Mouse (Mus musculus) CH12.LX (cell line): ENCODE measurements around the gene Scd3. TPM values are rescaled to one million over a fixed set of nuclear protein-coding genes. Genes with fewer than 3 reads are reported as not detected.

ENCODE experiments used
- DNase-seq: peaks from one replicate; pipeline ENCODE4 v3.0.0-alpha.2; 2013; ENCODE audit errors: extremely low read depth
- H3K27ac ChIP-seq: 2 replicates; pipeline ENCODE4 v1.5.1; 2012; ENCODE audit warnings: low read depth, mild to moderate bottlenecking, control low read depth, moderate library complexity; ENCODE audit not compliant: insufficient read depth
- H3K27me3 ChIP-seq: replicated peaks from 2 replicates; pipeline ENCODE3; 2012; ENCODE audit warnings: inconsistent platforms
- H3K36me3 ChIP-seq, 2 experiments: replicated peaks in 1 of 2; 2 replicates each; pipeline versions ENCODE3 to v1.6.1; 2012; ENCODE audit warnings: inconsistent platforms in 1 of 2, low read length in 1 of 2, mild to moderate bottlenecking in 1 of 2, mixed read lengths in 1 of 2, moderate library complexity in 1 of 2; ENCODE audit not compliant: control insufficient read depth in 1 of 2, insufficient read depth in 1 of 2
- H3K4me1 ChIP-seq, 2 experiments: 2 replicates each; pipeline ENCODE4 v1.6.1; 2012; ENCODE audit warnings: inconsistent platforms in 1 of 2, moderate library complexity in 1 of 2; ENCODE audit not compliant: insufficient read depth in 2 of 2, control insufficient read depth in 1 of 2
- H3K4me2 ChIP-seq: 2 replicates; pipeline ENCODE4 v1.6.1; 2012; ENCODE audit warnings: low read depth, mild to moderate bottlenecking, control low read depth; ENCODE audit not compliant: poor library complexity, insufficient read depth, severe bottlenecking
- H3K4me3 ChIP-seq, 3 experiments: fragments of 150-350 bp in 1 of 3; sonication (generic) in 1 of 3; replicated peaks in 1 of 3; 2 replicates each; pipeline versions ENCODE3 to v1.5.1; 2011 to 2012; ENCODE audit warnings: low read depth in 2 of 3, low read length in 2 of 3, mild to moderate bottlenecking in 2 of 3, moderate library complexity in 2 of 3, control low read depth in 1 of 3, improper control_type of control experiment in 1 of 3, inconsistent platforms in 1 of 3, mixed read lengths in 1 of 3; ENCODE audit not compliant: poor library complexity in 1 of 3
- H3K79me2 ChIP-seq: replicated peaks from 2 replicates; pipeline ENCODE4 v1.6.1; 2012; ENCODE audit warnings: mild to moderate bottlenecking, moderate library complexity; ENCODE audit not compliant: control insufficient read depth, poor library complexity, insufficient read depth, severe bottlenecking; ENCODE audit errors: extremely low read depth
- H3K9ac ChIP-seq: 2 replicates; pipeline ENCODE4 v1.6.1; 2012; ENCODE audit warnings: low read depth, mild to moderate bottlenecking, control low read depth, moderate library complexity; ENCODE audit not compliant: insufficient read depth
- H3K9me3 ChIP-seq: replicated peaks from 2 replicates; pipeline ENCODE3; 2012; ENCODE audit warnings: low read length, inconsistent platforms, mixed read lengths
- BHLHE40 ChIP-seq: IDR thresholded peaks from 2 replicates; pipeline ENCODE4 v1.6.1; 2011; ENCODE audit warnings: mild to moderate bottlenecking, low read depth, low read length, improper control_type of control experiment
- CHD1 ChIP-seq: IDR thresholded peaks from 2 replicates; pipeline ENCODE4 v1.6.1; 2012; ENCODE audit warnings: low read depth, low read length, improper control_type of control experiment, inconsistent platforms
- CHD2 ChIP-seq: IDR thresholded peaks from 2 replicates; pipeline ENCODE4 v1.6.1; 2011; ENCODE audit warnings: low read length, improper control_type of control experiment
- CTCF ChIP-seq, 2 experiments: IDR thresholded peaks in 1 of 2; conservative IDR thresholded peaks in 1 of 2; 2 replicates each; pipeline ENCODE4 v1.5.1; 2011 to 2012; ENCODE audit warnings: low read depth in 2 of 2, low read length in 2 of 2, improper control_type of control experiment in 1 of 2, inconsistent platforms in 1 of 2, mild to moderate bottlenecking in 1 of 2, moderate library complexity in 1 of 2
- ELF1 ChIP-seq: IDR thresholded peaks from 2 replicates; pipeline ENCODE4 v1.6.1; 2014; ENCODE audit warnings: low read depth, mild to moderate bottlenecking, inconsistent platforms, low read length, improper control_type of control experiment
- ETS1 ChIP-seq: conservative IDR thresholded peaks from 2 replicates; pipeline ENCODE4 v1.6.1; 2012; ENCODE audit warnings: low read depth, mild to moderate bottlenecking, inconsistent platforms, low read length, improper control_type of control experiment, moderate library complexity
- HCFC1 ChIP-seq: IDR thresholded peaks from 2 replicates; pipeline ENCODE4 v1.6.1; 2012; ENCODE audit warnings: low read depth, mild to moderate bottlenecking, inconsistent platforms, low read length, improper control_type of control experiment
- JUN ChIP-seq: IDR thresholded peaks from 2 replicates; pipeline ENCODE4 v1.6.1; 2011; ENCODE audit warnings: low read depth, mild to moderate bottlenecking, low read length, improper control_type of control experiment, moderate library complexity; ENCODE audit not compliant: insufficient read depth
- JUND ChIP-seq: conservative IDR thresholded peaks from 2 replicates; pipeline ENCODE4 v1.6.1; 2011; ENCODE audit warnings: low read depth, low read length, improper control_type of control experiment
- MAFK ChIP-seq: IDR thresholded peaks from 2 replicates; pipeline ENCODE4 v1.6.1; 2011; ENCODE audit warnings: low read length, improper control_type of control experiment; ENCODE audit not compliant: insufficient replicate concordance
- MAX ChIP-seq: IDR thresholded peaks from 2 replicates; pipeline ENCODE4 v1.6.1; 2011; ENCODE audit warnings: low read length, improper control_type of control experiment
- MAZ ChIP-seq: IDR thresholded peaks from 2 replicates; pipeline ENCODE4 v1.6.1; 2012; ENCODE audit warnings: low read depth, mild to moderate bottlenecking, inconsistent platforms, low read length, improper control_type of control experiment, moderate library complexity
- MEF2A ChIP-seq: IDR thresholded peaks from 2 replicates; pipeline ENCODE4 v1.6.1; 2014; ENCODE audit warnings: low read depth, mild to moderate bottlenecking, inconsistent platforms, low read length, improper control_type of control experiment, borderline replicate concordance
- MXI1 ChIP-seq: IDR thresholded peaks from 2 replicates; pipeline ENCODE4 v1.6.1; 2011; ENCODE audit warnings: mild to moderate bottlenecking, low read depth, low read length, improper control_type of control experiment
- NELFE ChIP-seq: IDR thresholded peaks from 2 replicates; pipeline ENCODE4 v1.6.1; 2011; ENCODE audit warnings: low read depth, low read length, improper control_type of control experiment
- NRF1 ChIP-seq: IDR thresholded peaks from 2 replicates; pipeline ENCODE4 v1.6.1; 2014; ENCODE audit warnings: low read depth, mild to moderate bottlenecking, inconsistent platforms, low read length, improper control_type of control experiment, moderate library complexity
- PAX5 ChIP-seq: IDR thresholded peaks from 2 replicates; pipeline ENCODE4 v1.6.1; 2012; ENCODE audit warnings: low read length, inconsistent platforms, mixed read lengths
- POLR2A ChIP-seq: IDR thresholded peaks from 2 replicates; pipeline ENCODE4 v1.6.1; 2011; ENCODE audit warnings: low read depth, mild to moderate bottlenecking, improper control_type of control experiment, low read length
- POLR2AphosphoS2 ChIP-seq: IDR thresholded peaks from 2 replicates; pipeline ENCODE4 v1.6.1; 2011; ENCODE audit warnings: low read depth, low read length, improper control_type of control experiment
- RAD21 ChIP-seq: IDR thresholded peaks from 2 replicates; pipeline ENCODE4 v1.6.1; 2011; ENCODE audit warnings: low read depth, mild to moderate bottlenecking, low read length, improper control_type of control experiment, moderate library complexity
- RCOR1 ChIP-seq: conservative IDR thresholded peaks from 2 replicates; pipeline ENCODE4 v1.6.1; 2012; ENCODE audit warnings: low read depth, mild to moderate bottlenecking, inconsistent platforms, low read length, improper control_type of control experiment
- TBP ChIP-seq: conservative IDR thresholded peaks from 2 replicates; pipeline ENCODE4 v1.6.1; 2011; ENCODE audit warnings: low read depth, low read length, improper control_type of control experiment
- TCF12 ChIP-seq: IDR thresholded peaks from 2 replicates; pipeline ENCODE4 v1.6.1; 2014; ENCODE audit warnings: low read depth, mild to moderate bottlenecking, inconsistent platforms, low read length, improper control_type of control experiment
- UBTF ChIP-seq: IDR thresholded peaks from 2 replicates; pipeline ENCODE4 v1.6.1; 2012; ENCODE audit warnings: low read depth, mild to moderate bottlenecking, inconsistent platforms, low read length, improper control_type of control experiment, moderate library complexity
- USF2 ChIP-seq: conservative IDR thresholded peaks from 2 replicates; pipeline ENCODE4 v1.6.1; 2011; ENCODE audit warnings: low read depth, low read length, improper control_type of control experiment
- ZC3H11A ChIP-seq: IDR thresholded peaks from 2 replicates; pipeline ENCODE4 v1.6.1; 2012; ENCODE audit warnings: low read depth, mild to moderate bottlenecking, inconsistent platforms, low read length, improper control_type of control experiment
- ZMIZ1 ChIP-seq: IDR thresholded peaks from 2 replicates; pipeline ENCODE4 v1.6.1; 2012; ENCODE audit warnings: low read depth, mild to moderate bottlenecking, inconsistent platforms, low read length, improper control_type of control experiment
- dilution Hi-C: fragments of 300-500 bp; cut with MboI; formaldehyde crosslinking; loops from 2 replicates; pipeline ENCODE4 v1.14.3; 2020; ENCODE audit warnings: low sequenced_read_pairs; ENCODE audit not compliant: extremely low pct_unique_long_range_greater_than_20kb, extremely low pct_ligation_motif_present
- in situ Hi-C: fragments of 300-500 bp; cut with MboI; formaldehyde crosslinking; loops from 3 replicates; pipeline ENCODE4 v1.14.3; 2019; ENCODE audit warnings: low sequenced_read_pairs, low pct_ligation_motif_present, low pct_unique_long_range_greater_than_20kb, mixed read lengths
- polyA plus RNA-seq: library from polyadenylated mRNA; unstranded; fragments of >175 nt; gene quantifications from 2 replicates; pipeline ENCODE4 v1.2.1, GENCODE M21; 2012; ENCODE audit warnings: low read depth; ENCODE audit not compliant: insufficient read length
- total RNA-seq, 2 experiments: library from RNA; depleted of rRNA; stranded (reverse); fragments of 300-350 nt in 1 of 2; fragments of >200 nt in 1 of 2; gene quantifications; 2 replicates each; pipeline ENCODE4 v1.2.3; 2012 to 2014

Gene Scd3
- total and polyA plus RNA-seq, 3 experiments, result not detected

DNA sequence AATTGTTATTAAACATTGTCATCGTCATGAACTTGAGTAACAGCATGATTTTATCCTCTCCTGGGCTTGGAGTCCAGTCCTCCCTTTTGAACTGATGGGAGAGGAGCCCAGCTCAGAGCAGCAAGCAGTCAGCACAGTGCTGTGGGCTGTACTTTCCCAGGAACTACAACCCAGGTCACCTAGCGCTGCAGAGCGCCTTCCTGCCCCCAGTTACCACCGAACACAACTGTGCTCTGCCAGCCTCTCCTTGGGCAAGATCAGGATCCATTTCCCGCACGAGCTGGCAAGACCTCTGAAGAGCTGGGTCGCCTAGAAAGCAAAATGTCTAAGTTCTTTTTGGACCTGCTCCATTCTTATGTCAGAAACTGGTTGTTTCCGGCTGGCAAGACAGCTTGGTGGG lies 28.2 kb upstream of the Scd3 start:
- Histone ChIP-seq H3K9ac (no peak overlapping the region), H3K4me1 (peaks cover 0 to 2% of the 10 kb centered on the region in 2 experiments; a peak in 1 of 4 replicates), H3K79me2 (no peaks in the 10 kb centered on the region), H3K9me3 (peaks cover 15% of the 10 kb centered on the region), H3K27me3 (no peaks in the 10 kb centered on the region), H3K36me3 (no peaks in the 10 kb centered on the region), H3K27ac (no peak overlapping the region), H3K4me2 (no peak overlapping the region), H3K4me3 (no peak overlapping the region)
- no peak for DNase-seq
- TF ChIP-seq RCOR1, result no peak
- no peak for TF ChIP-seq ETS1
- no peak for TF ChIP-seq MEF2A
- TF ChIP-seq POLR2AphosphoS2, result no peak
- TF ChIP-seq USF2, result no peak
- TF ChIP-seq UBTF, result no peak
- no peak for TF ChIP-seq JUN
- no peak for TF ChIP-seq MAFK
- TF ChIP-seq CHD1, result no peak
- TF ChIP-seq HCFC1, result no peak
- dilution Hi-C loops (no loop called here), in situ Hi-C loops (no loop called here)

- no peaks in the 10 kb centered on the region for H3K79me2 ChIP-seq
- no peak overlapping the region for H3K4me2 ChIP-seq
- no peak for DNase-seq
- peaks cover 15% of the 10 kb centered on the region for H3K9me3 ChIP-seq
- TF ChIP-seq PAX5 (no peak), MEF2A (no peak)
- H3K4me1 ChIP-seq, result peaks cover 0 to 2% of the 10 kb centered on the region in 2 experiments; a peak in 1 of 4 replicates
- H3K4me3 ChIP-seq, result no peak overlapping the region
- no peaks in the 10 kb centered on the region for H3K27me3 ChIP-seq
- H3K9ac ChIP-seq, result no peak overlapping the region
- no peaks in the 10 kb centered on the region for H3K36me3 ChIP-seq
- in situ Hi-C loops, result no loop called here
- no peak overlapping the region for H3K27ac ChIP-seq
- dilution Hi-C loops, result no loop called here
These were observed 26.3 kb upstream of the Scd3 start for GRCm38 (mm10) chr19:44176741-44177140.

DNA sequence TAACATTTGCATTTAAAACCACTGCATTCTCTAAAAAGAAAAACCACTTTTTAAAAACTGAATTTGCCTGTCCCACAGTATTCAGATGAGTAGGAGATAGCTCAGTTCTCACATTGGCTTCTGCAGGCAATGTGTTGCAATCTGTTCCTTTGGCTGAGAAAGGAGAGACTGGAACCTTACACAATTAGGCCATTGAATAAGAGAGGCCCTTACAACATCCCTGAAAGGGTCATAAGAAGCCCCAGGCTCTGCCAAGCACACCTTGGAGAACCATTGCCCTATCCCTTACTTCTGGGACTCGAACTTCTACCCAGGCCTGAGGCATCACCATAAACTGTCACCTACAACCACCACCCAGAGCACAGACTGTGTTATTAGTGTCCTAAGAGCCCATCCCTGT lies 22.6 kb upstream of the Scd3 start:
- in situ Hi-C loops (no loop called here), dilution Hi-C loops (no loop called here)
- H3K4me3 ChIP-seq, result no peak overlapping the region
- no peak for DNase-seq
- H3K27ac ChIP-seq, result no peak overlapping the region
- H3K4me2 ChIP-seq, result no peak overlapping the region
- no peak overlapping the region for H3K9ac ChIP-seq
- H3K36me3 ChIP-seq, result no peaks in the 10 kb centered on the region
- TF ChIP-seq MAX, result no peak
- no peak for TF ChIP-seq CTCF (conservative IDR thresholded peaks at IDR 0.05 in 1 of 2, IDR thresholded peaks at IDR 0.05 in 1 of 2; ENCODE audit: low read depth in 2 of 2, low read length in 2 of 2)
- no peak for TF ChIP-seq MXI1
- TF ChIP-seq TCF12, result no peak
- TF ChIP-seq RAD21, result no peak
- no peak for TF ChIP-seq ZC3H11A
- TF ChIP-seq ELF1, result no peak
- no peak for TF ChIP-seq BHLHE40
- no peak for TF ChIP-seq JUND
- TF ChIP-seq ZMIZ1, result no peak
- TF ChIP-seq MAZ, result no peak
- TF ChIP-seq NELFE, result no peak
- no peak for TF ChIP-seq CHD2
- no peak for TF ChIP-seq MEF2A
- TF ChIP-seq PAX5, result no peak
- no peak for TF ChIP-seq TBP
- no peak for TF ChIP-seq NRF1
- no peak for TF ChIP-seq POLR2A
- H3K9me3 ChIP-seq, result peaks cover 10% of the 10 kb centered on the region
- no peaks in the 10 kb centered on the region for H3K4me1 ChIP-seq
- H3K27me3 ChIP-seq, result peaks cover 7% of the 10 kb centered on the region
- H3K79me2 ChIP-seq, result no peaks in the 10 kb centered on the region
